Mouse (Mus musculus) CH12.LX (cell line): ENCODE data around the gene Socs3. TPM values are rescaled to one million over a fixed set of nuclear protein-coding genes. Genes with fewer than 3 reads are reported as not detected.
A peak's percentile ranks its signal among the peaks of the same experiment; 100 is the strongest.

Experiments used
- DNase-seq: peaks from one replicate; pipeline ENCODE4 v3.0.0-alpha.2; 2013; ENCODE audit errors: extremely low read depth
- H3K27ac ChIP-seq: 2 replicates; pipeline ENCODE4 v1.5.1; 2012; ENCODE audit warnings: low read depth, mild to moderate bottlenecking, control low read depth, moderate library complexity; ENCODE audit not compliant: insufficient read depth
- H3K27me3 ChIP-seq: replicated peaks from 2 replicates; pipeline ENCODE3; 2012; ENCODE audit warnings: inconsistent platforms
- H3K36me3 ChIP-seq, 2 experiments: replicated peaks in 1 of 2; 2 replicates each; pipeline versions ENCODE3 to v1.6.1; 2012; ENCODE audit warnings: inconsistent platforms in 1 of 2, low read length in 1 of 2, mild to moderate bottlenecking in 1 of 2, mixed read lengths in 1 of 2, moderate library complexity in 1 of 2; ENCODE audit not compliant: control insufficient read depth in 1 of 2, insufficient read depth in 1 of 2
- H3K4me1 ChIP-seq, 2 experiments: 2 replicates each; pipeline ENCODE4 v1.6.1; 2012; ENCODE audit warnings: inconsistent platforms in 1 of 2, moderate library complexity in 1 of 2; ENCODE audit not compliant: insufficient read depth in 2 of 2, control insufficient read depth in 1 of 2
- H3K4me2 ChIP-seq: 2 replicates; pipeline ENCODE4 v1.6.1; 2012; ENCODE audit warnings: low read depth, mild to moderate bottlenecking, control low read depth; ENCODE audit not compliant: poor library complexity, insufficient read depth, severe bottlenecking
- H3K4me3 ChIP-seq, 3 experiments: fragments of 150-350 bp in 1 of 3; sonication (generic) in 1 of 3; replicated peaks in 1 of 3; 2 replicates each; pipeline versions ENCODE3 to v1.5.1; 2011 to 2012; ENCODE audit warnings: low read depth in 2 of 3, low read length in 2 of 3, mild to moderate bottlenecking in 2 of 3, moderate library complexity in 2 of 3, control low read depth in 1 of 3, improper control_type of control experiment in 1 of 3, inconsistent platforms in 1 of 3, mixed read lengths in 1 of 3; ENCODE audit not compliant: poor library complexity in 1 of 3
- H3K79me2 ChIP-seq: replicated peaks from 2 replicates; pipeline ENCODE4 v1.6.1; 2012; ENCODE audit warnings: mild to moderate bottlenecking, moderate library complexity; ENCODE audit not compliant: control insufficient read depth, poor library complexity, insufficient read depth, severe bottlenecking; ENCODE audit errors: extremely low read depth
- H3K9ac ChIP-seq: 2 replicates; pipeline ENCODE4 v1.6.1; 2012; ENCODE audit warnings: low read depth, mild to moderate bottlenecking, control low read depth, moderate library complexity; ENCODE audit not compliant: insufficient read depth
- H3K9me3 ChIP-seq: replicated peaks from 2 replicates; pipeline ENCODE3; 2012; ENCODE audit warnings: low read length, inconsistent platforms, mixed read lengths
- BHLHE40 ChIP-seq: IDR thresholded peaks from 2 replicates; pipeline ENCODE4 v1.6.1; 2011; ENCODE audit warnings: mild to moderate bottlenecking, low read depth, low read length, improper control_type of control experiment
- CTCF ChIP-seq, 2 experiments: IDR thresholded peaks in 1 of 2; conservative IDR thresholded peaks in 1 of 2; 2 replicates each; pipeline ENCODE4 v1.5.1; 2011 to 2012; ENCODE audit warnings: low read depth in 2 of 2, low read length in 2 of 2, improper control_type of control experiment in 1 of 2, inconsistent platforms in 1 of 2, mild to moderate bottlenecking in 1 of 2, moderate library complexity in 1 of 2
- E2F4 ChIP-seq: IDR thresholded peaks from 2 replicates; pipeline ENCODE4 v1.6.1; 2011; ENCODE audit warnings: low read depth, low read length, improper control_type of control experiment; ENCODE audit not compliant: insufficient replicate concordance
- ELF1 ChIP-seq: IDR thresholded peaks from 2 replicates; pipeline ENCODE4 v1.6.1; 2014; ENCODE audit warnings: low read depth, mild to moderate bottlenecking, inconsistent platforms, low read length, improper control_type of control experiment
- EP300 ChIP-seq: IDR thresholded peaks from 2 replicates; pipeline ENCODE4 v1.6.1; 2011; ENCODE audit warnings: low read length, improper control_type of control experiment
- ETS1 ChIP-seq: conservative IDR thresholded peaks from 2 replicates; pipeline ENCODE4 v1.6.1; 2012; ENCODE audit warnings: low read depth, mild to moderate bottlenecking, inconsistent platforms, low read length, improper control_type of control experiment, moderate library complexity
- HCFC1 ChIP-seq: IDR thresholded peaks from 2 replicates; pipeline ENCODE4 v1.6.1; 2012; ENCODE audit warnings: low read depth, mild to moderate bottlenecking, inconsistent platforms, low read length, improper control_type of control experiment
- IRF4 ChIP-seq: IDR thresholded peaks from 2 replicates; pipeline ENCODE4 v1.6.1; 2014; ENCODE audit warnings: low read depth, mild to moderate bottlenecking, inconsistent platforms, low read length, improper control_type of control experiment
- JUN ChIP-seq: IDR thresholded peaks from 2 replicates; pipeline ENCODE4 v1.6.1; 2011; ENCODE audit warnings: low read depth, mild to moderate bottlenecking, low read length, improper control_type of control experiment, moderate library complexity; ENCODE audit not compliant: insufficient read depth
- MAFK ChIP-seq: IDR thresholded peaks from 2 replicates; pipeline ENCODE4 v1.6.1; 2011; ENCODE audit warnings: low read length, improper control_type of control experiment; ENCODE audit not compliant: insufficient replicate concordance
- MEF2A ChIP-seq: IDR thresholded peaks from 2 replicates; pipeline ENCODE4 v1.6.1; 2014; ENCODE audit warnings: low read depth, mild to moderate bottlenecking, inconsistent platforms, low read length, improper control_type of control experiment, borderline replicate concordance
- MXI1 ChIP-seq: IDR thresholded peaks from 2 replicates; pipeline ENCODE4 v1.6.1; 2011; ENCODE audit warnings: mild to moderate bottlenecking, low read depth, low read length, improper control_type of control experiment
- MYC ChIP-seq: IDR thresholded peaks from 2 replicates; pipeline ENCODE4 v1.6.1; 2011; ENCODE audit warnings: low read depth, mild to moderate bottlenecking, improper control_type of control experiment, low read length
- NRF1 ChIP-seq: IDR thresholded peaks from 2 replicates; pipeline ENCODE4 v1.6.1; 2014; ENCODE audit warnings: low read depth, mild to moderate bottlenecking, inconsistent platforms, low read length, improper control_type of control experiment, moderate library complexity
- POLR2AphosphoS2 ChIP-seq: IDR thresholded peaks from 2 replicates; pipeline ENCODE4 v1.6.1; 2011; ENCODE audit warnings: low read depth, low read length, improper control_type of control experiment
- RAD21 ChIP-seq: IDR thresholded peaks from 2 replicates; pipeline ENCODE4 v1.6.1; 2011; ENCODE audit warnings: low read depth, mild to moderate bottlenecking, low read length, improper control_type of control experiment, moderate library complexity
- RCOR1 ChIP-seq: conservative IDR thresholded peaks from 2 replicates; pipeline ENCODE4 v1.6.1; 2012; ENCODE audit warnings: low read depth, mild to moderate bottlenecking, inconsistent platforms, low read length, improper control_type of control experiment
- SIN3A ChIP-seq: IDR thresholded peaks from 2 replicates; pipeline ENCODE4 v1.6.1; 2012; ENCODE audit warnings: low read length, improper control_type of control experiment, inconsistent platforms
- SMC3 ChIP-seq: IDR thresholded peaks from 2 replicates; pipeline ENCODE4 v1.6.1; 2011; ENCODE audit warnings: low read depth, low read length, improper control_type of control experiment
- TBP ChIP-seq: conservative IDR thresholded peaks from 2 replicates; pipeline ENCODE4 v1.6.1; 2011; ENCODE audit warnings: low read depth, low read length, improper control_type of control experiment
- TCF12 ChIP-seq: IDR thresholded peaks from 2 replicates; pipeline ENCODE4 v1.6.1; 2014; ENCODE audit warnings: low read depth, mild to moderate bottlenecking, inconsistent platforms, low read length, improper control_type of control experiment
- UBTF ChIP-seq: IDR thresholded peaks from 2 replicates; pipeline ENCODE4 v1.6.1; 2012; ENCODE audit warnings: low read depth, mild to moderate bottlenecking, inconsistent platforms, low read length, improper control_type of control experiment, moderate library complexity
- ZC3H11A ChIP-seq: IDR thresholded peaks from 2 replicates; pipeline ENCODE4 v1.6.1; 2012; ENCODE audit warnings: low read depth, mild to moderate bottlenecking, inconsistent platforms, low read length, improper control_type of control experiment
- ZMIZ1 ChIP-seq: IDR thresholded peaks from 2 replicates; pipeline ENCODE4 v1.6.1; 2012; ENCODE audit warnings: low read depth, mild to moderate bottlenecking, inconsistent platforms, low read length, improper control_type of control experiment
- ZNF384 ChIP-seq: IDR thresholded peaks from 2 replicates; pipeline ENCODE4 v1.6.1; 2012; ENCODE audit warnings: low read depth, low read length, improper control_type of control experiment, inconsistent platforms
- dilution Hi-C: fragments of 300-500 bp; cut with MboI; formaldehyde crosslinking; loops from 2 replicates; pipeline ENCODE4 v1.14.3; 2020; ENCODE audit warnings: low sequenced_read_pairs; ENCODE audit not compliant: extremely low pct_unique_long_range_greater_than_20kb, extremely low pct_ligation_motif_present
- in situ Hi-C: fragments of 300-500 bp; cut with MboI; formaldehyde crosslinking; loops from 3 replicates; pipeline ENCODE4 v1.14.3; 2019; ENCODE audit warnings: low sequenced_read_pairs, low pct_ligation_motif_present, low pct_unique_long_range_greater_than_20kb, mixed read lengths
- polyA plus RNA-seq: library from polyadenylated mRNA; unstranded; fragments of >175 nt; gene quantifications from 2 replicates; pipeline ENCODE4 v1.2.1, GENCODE M21; 2012; ENCODE audit warnings: low read depth; ENCODE audit not compliant: insufficient read length
- total RNA-seq, 2 experiments: library from RNA; depleted of rRNA; stranded (reverse); fragments of 300-350 nt in 1 of 2; fragments of >200 nt in 1 of 2; gene quantifications; 2 replicates each; pipeline ENCODE4 v1.2.3; 2012 to 2014

Gene Socs3
- total and polyA plus RNA-seq, 3 experiments: 0.83 to 4.7 (median 1.2) TPM

- TF ChIP-seq RAD21 (peak; percentile 2; the same call in 1 of the 2 replicates), E2F4 (no peak), JUN (no peak), MEF2A (peak; percentile 84), TCF12 (peak; percentile 99), POLR2AphosphoS2 (no peak), ZMIZ1 (peak; percentile 50; the same call in 1 of the 2 replicates), CTCF (conservative IDR thresholded peaks at IDR 0.05 in 1 of 2, IDR thresholded peaks at IDR 0.05 in 1 of 2; ENCODE audit: low read depth in 2 of 2, low read length in 2 of 2) (no peak), ELF1 (0 out of 2 replicates have a peak, but pooled peaks have one; percentile 32), EP300 (peak; percentile 92), MXI1 (peak; percentile 67; the same call in 1 of the 2 replicates), SMC3 (peak; percentile 41)
Measured at GRCm38 (mm10) chr11:117976081-117976582, 6.3 kb upstream of the Socs3 start (continued).

- H3K4me3 ChIP-seq: no peak overlapping the region
- peaks cover 6% of the 10 kb centered on the region for H3K9me3 ChIP-seq
- no peaks in the 10 kb centered on the region for H3K79me2 ChIP-seq
- H3K27ac ChIP-seq: no peak overlapping the region
- dilution Hi-C loops: no loop called here
- in situ Hi-C loops: no loop called here
- H3K36me3 ChIP-seq: no peaks in the 10 kb centered on the region
- peaks cover 64% of the 10 kb centered on the region for H3K27me3 ChIP-seq
- no peak for TF ChIP-seq SIN3A
- no peak for TF ChIP-seq NRF1
- no peak for TF ChIP-seq EP300
- no peak for TF ChIP-seq SMC3
- no peak for TF ChIP-seq IRF4
- no peak for TF ChIP-seq RCOR1
- no peak for TF ChIP-seq UBTF
- TF ChIP-seq ZNF384: no peak
- TF ChIP-seq BHLHE40: no peak
- no peak for TF ChIP-seq HCFC1
- no peak for TF ChIP-seq MYC
- no peak for TF ChIP-seq TCF12
- TF ChIP-seq ETS1: no peak
- no peak for TF ChIP-seq ELF1
- TF ChIP-seq ZC3H11A: no peak
- no peak for TF ChIP-seq TBP
- TF ChIP-seq MAFK: no peak
- no peak for TF ChIP-seq RAD21
- H3K4me1 ChIP-seq: peaks cover 29 to 64% of the 10 kb centered on the region in 2 experiments
- no peak for DNase-seq
- peak overlapping the region; percentile 44 for H3K4me2 ChIP-seq
- H3K9ac ChIP-seq: no peak overlapping the region
Measured at GRCm38 (mm10) chr11:117975211-117975967, 5.5 kb upstream of the Socs3 start.
